Mouse (Mus musculus): ENCODE data around the gene Fignl2. TPM values are rescaled to one million over a fixed set of nuclear protein-coding genes. Genes with fewer than 3 reads are reported as not detected.
A peak's percentile ranks its signal among the peaks of the same experiment; 100 is the strongest.

Gene Fignl2
- polyA plus RNA-seq, 1 experiment from 2014 or later = 1.5 TPM

DNA sequence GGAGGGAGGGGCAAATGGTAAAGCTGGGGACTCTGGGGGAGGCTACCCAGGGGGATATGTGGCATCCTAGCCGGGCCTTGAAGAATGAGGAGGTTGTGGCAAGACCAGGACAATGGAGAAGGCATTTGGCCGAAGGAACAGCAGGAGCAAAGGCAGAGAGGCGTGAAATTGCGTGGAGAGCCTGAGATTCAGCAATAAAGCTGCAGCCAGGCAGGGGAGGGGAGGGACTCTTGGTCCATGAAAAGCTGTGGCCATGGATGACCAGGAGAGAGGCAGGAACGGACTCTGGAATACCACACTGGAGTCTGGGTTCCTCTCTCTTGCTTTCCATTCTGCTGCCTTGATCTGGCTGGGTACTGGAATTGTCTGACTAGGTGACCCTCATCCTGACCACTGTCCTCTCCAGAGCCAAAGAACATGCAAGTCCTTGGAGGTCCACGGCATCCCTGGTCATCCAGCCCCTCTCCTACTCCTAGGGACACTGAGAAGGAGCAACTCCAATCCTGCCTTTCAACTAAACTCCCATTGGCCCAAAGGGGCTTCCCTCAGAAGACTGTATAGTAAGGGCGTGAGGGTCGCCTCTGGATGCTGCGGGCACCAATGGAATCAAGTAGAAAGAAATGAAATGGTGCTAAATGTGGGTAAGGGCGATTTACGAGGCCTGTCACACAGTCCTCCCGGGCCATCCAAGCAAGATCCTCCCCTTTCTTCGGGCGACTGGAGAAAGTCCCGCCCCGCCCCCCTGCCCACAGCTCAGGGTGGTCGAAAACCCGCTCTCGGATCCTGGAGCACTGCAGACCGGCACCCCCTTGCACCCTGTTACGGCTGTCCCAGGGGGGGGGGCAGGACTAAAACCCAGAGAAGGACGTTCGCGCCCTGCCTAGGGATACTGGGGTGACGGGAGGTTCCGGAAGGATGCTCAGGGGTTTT, 2.0 kb downstream of the Fignl2 start:
- peaks cover 4% of the 10 kb centered on the region; the same call in 1 of the 2 replicates for H3K36me3 ChIP-seq (ENCODE audit: control insufficient read depth, insufficient read depth, low read length)

DNA sequence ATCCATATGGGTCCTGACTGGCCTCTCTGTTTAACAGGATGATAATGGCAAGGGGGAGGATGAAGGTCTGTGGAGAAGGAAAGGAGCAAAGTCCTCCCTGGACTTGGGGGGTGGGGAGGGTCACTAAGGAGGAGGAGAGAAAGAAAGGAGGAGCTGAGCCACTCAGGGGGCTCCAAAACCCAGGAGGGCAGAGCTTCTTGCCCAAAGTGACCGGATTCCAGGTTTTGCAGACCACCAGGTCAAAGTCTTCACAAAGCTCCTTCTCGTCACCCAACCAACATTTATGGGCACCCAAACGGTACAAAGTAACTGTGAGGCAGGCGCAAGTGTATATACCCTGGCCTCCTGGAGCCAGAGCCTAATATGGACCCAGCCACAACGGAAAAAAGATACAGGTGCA, 2.7 kb downstream of the Fignl2 start:
- no peaks in the 10 kb centered on the region for H3K27me3 ChIP-seq (ENCODE audit: control insufficient read depth, insufficient read depth, low read length)
- H3K27ac ChIP-seq (replicated peaks; ENCODE audit: low read depth, low read length) = peak overlapping the region; percentile 9; the same call in 1 of the 2 replicates
- peak overlapping the region; percentile 90 for H3K4me2 ChIP-seq (ENCODE audit: low read depth, severe bottlenecking)
- peaks cover 35% of the 10 kb centered on the region for H3K4me1 ChIP-seq (ENCODE audit: control insufficient read depth, insufficient read depth, low read length)
- DNase-seq (ENCODE audit: low spot score) (no peak), ATAC-seq (ENCODE audit: insufficient number of reproducible peaks, low FRiP score, low TSS enrichment, low read depth) (no peak)
- H3K36me3 ChIP-seq (ENCODE audit: control insufficient read depth, insufficient read depth, low read length) = peaks cover 4% of the 10 kb centered on the region; the same call in 1 of the 2 replicates
- H3K9me3 ChIP-seq (ENCODE audit: control insufficient read depth, low read length) = no peaks in the 10 kb centered on the region
- H3K9ac ChIP-seq (ENCODE audit: low read length) = no peak overlapping the region
- 18% methylated on average over 5 of the region's 5 CpGs for WGBS
- H3K4me3 ChIP-seq (ENCODE audit: low read depth, low read length) = peak overlapping the region; percentile 97

More for the DNA sequence above, 2.0 kb downstream of the Fignl2 start:
- no peaks in the 10 kb centered on the region for H3K27me3 ChIP-seq (ENCODE audit: control insufficient read depth, insufficient read depth, low read length)
- peak overlapping the region; percentile 96; the same call in 1 of the 2 replicates for H3K27ac ChIP-seq (replicated peaks; ENCODE audit: low read depth, low read length)
- peaks cover 35% of the 10 kb centered on the region for H3K4me1 ChIP-seq (ENCODE audit: control insufficient read depth, insufficient read depth, low read length)
- 4% methylated on average over 26 of the region's 26 CpGs for WGBS
- no peaks in the 10 kb centered on the region for H3K9me3 ChIP-seq (ENCODE audit: control insufficient read depth, low read length)
- ATAC-seq (ENCODE audit: insufficient number of reproducible peaks, low FRiP score, low TSS enrichment, low read depth) = no peak
- DNase-seq (ENCODE audit: low spot score) = no peak
- H3K9ac ChIP-seq (ENCODE audit: low read length) = peak overlapping the region; percentile 96
- H3K4me3 ChIP-seq (ENCODE audit: low read depth, low read length) = peak overlapping the region; percentile 97
- H3K4me2 ChIP-seq (ENCODE audit: low read depth, severe bottlenecking) = peak overlapping the region; percentile 90

DNA sequence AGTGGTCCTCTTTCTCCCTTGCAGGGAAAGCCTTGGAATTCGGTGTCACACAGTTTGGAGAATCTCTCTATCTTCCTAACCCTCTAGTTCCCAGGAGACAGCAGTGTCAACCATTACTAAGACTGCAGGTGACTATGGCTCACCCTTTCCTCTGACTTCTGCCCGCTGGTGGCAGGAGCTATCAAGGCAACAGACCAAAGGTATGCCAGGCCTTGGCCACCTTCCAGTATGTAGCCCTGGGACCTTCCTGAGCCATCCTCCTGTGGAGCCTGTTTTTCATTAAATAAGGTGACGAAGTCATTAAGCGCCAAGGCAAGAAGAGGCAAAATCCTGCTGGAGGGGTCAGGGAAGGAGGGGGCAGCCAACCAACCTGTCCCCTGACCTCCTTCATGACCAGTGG, 3.2 kb downstream of the Fignl2 start:
- H3K4me3 ChIP-seq (ENCODE audit: low read depth, low read length) = no peak overlapping the region

DNA sequence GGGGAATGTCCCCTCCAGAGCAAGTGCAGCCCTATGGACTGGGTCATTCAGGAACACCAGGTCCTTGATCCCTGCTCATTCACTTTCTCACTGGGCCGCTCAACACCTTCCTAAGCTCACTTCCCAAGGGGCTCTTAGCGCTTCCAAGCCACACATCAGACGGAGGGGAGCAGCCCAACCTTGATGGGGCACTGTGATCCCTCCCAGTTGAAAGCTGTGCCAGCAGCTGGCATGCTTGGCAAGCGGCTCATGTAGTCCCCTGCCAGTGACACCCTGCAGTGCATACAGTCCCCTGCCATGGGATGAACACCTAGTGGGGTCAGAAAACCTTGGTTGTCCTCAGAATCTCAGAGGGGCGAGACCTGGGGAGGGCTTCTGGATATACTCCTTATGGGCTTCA, 4.3 kb downstream of the Fignl2 start:
- Histone ChIP-seq H3K27ac (replicated peaks; ENCODE audit: low read depth, low read length) (no peak overlapping the region), H3K4me1 (ENCODE audit: control insufficient read depth, insufficient read depth, low read length) (peaks cover 46% of the 10 kb centered on the region), H3K9ac (ENCODE audit: low read length) (no peak overlapping the region), H3K9me3 (ENCODE audit: control insufficient read depth, low read length) (no peaks in the 10 kb centered on the region), H3K4me2 (ENCODE audit: low read depth, severe bottlenecking) (no peak overlapping the region), H3K27me3 (ENCODE audit: control insufficient read depth, insufficient read depth, low read length) (no peaks in the 10 kb centered on the region), H3K36me3 (ENCODE audit: control insufficient read depth, insufficient read depth, low read length) (peaks cover 4% of the 10 kb centered on the region; the same call in 1 of the 2 replicates), H3K4me3 (ENCODE audit: low read depth, low read length) (no peak overlapping the region)
- 90% methylated on average over 5 of the region's 5 CpGs for WGBS
- ATAC-seq (ENCODE audit: insufficient number of reproducible peaks, low FRiP score, low TSS enrichment, low read depth) = no peak
- no peak for DNase-seq (ENCODE audit: low spot score)

More for the DNA sequence above, 3.2 kb downstream of the Fignl2 start:
- Histone ChIP-seq H3K9me3 (ENCODE audit: control insufficient read depth, low read length) (no peaks in the 10 kb centered on the region), H3K4me2 (ENCODE audit: low read depth, severe bottlenecking) (peak overlapping the region; percentile 90), H3K27me3 (ENCODE audit: control insufficient read depth, insufficient read depth, low read length) (no peaks in the 10 kb centered on the region), H3K9ac (ENCODE audit: low read length) (no peak overlapping the region; the same call in 1 of the 2 replicates), H3K27ac (replicated peaks; ENCODE audit: low read depth, low read length) (peak overlapping the region; percentile 26; the same call in 1 of the 2 replicates), H3K36me3 (ENCODE audit: control insufficient read depth, insufficient read depth, low read length) (peaks cover 4% of the 10 kb centered on the region; the same call in 1 of the 2 replicates), H3K4me1 (ENCODE audit: control insufficient read depth, insufficient read depth, low read length) (peaks cover 38% of the 10 kb centered on the region)
- no peak for ATAC-seq (ENCODE audit: insufficient number of reproducible peaks, low FRiP score, low TSS enrichment, low read depth)
- no peak for DNase-seq (ENCODE audit: low spot score)
- 44% methylated on average over 4 of the region's 4 CpGs for whole genome bisulfite sequencing

DNA sequence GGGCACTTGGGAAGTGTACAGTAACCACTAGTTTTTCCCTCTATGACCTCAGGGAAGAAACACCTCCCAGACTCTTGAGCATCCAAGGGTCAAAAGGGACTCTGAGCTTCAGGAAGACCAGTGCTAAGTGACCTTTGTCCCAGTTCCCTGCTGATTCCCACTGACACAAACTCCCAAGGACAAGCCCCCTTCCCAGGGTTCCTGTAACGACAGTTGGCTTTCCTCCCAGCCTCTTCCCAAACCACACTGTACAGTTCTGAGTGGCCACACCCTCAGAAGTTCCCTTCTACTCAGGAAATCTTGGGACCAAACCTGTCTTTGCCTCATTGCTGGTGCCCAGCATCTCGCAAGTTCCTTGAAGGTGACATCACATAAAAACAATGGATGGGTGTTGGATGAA, 5.6 kb downstream of the Fignl2 start:
- Histone ChIP-seq H3K4me3 (ENCODE audit: low read depth, low read length) (no peak overlapping the region), H3K27me3 (ENCODE audit: control insufficient read depth, insufficient read depth, low read length) (no peaks in the 10 kb centered on the region), H3K27ac (replicated peaks; ENCODE audit: low read depth, low read length) (no peak overlapping the region), H3K4me2 (ENCODE audit: low read depth, severe bottlenecking) (no peak overlapping the region), H3K9ac (ENCODE audit: low read length) (no peak overlapping the region), H3K4me1 (ENCODE audit: control insufficient read depth, insufficient read depth, low read length) (peaks cover 52% of the 10 kb centered on the region), H3K9me3 (ENCODE audit: control insufficient read depth, low read length) (no peaks in the 10 kb centered on the region), H3K36me3 (ENCODE audit: control insufficient read depth, insufficient read depth, low read length) (peaks cover 4% of the 10 kb centered on the region; the same call in 1 of the 2 replicates)
- 64% methylated on average over 2 of the region's 2 CpGs for WGBS
- ATAC-seq (ENCODE audit: insufficient number of reproducible peaks, low FRiP score, low TSS enrichment, low read depth) = no peak
- no peak for DNase-seq (ENCODE audit: low spot score)

DNA sequence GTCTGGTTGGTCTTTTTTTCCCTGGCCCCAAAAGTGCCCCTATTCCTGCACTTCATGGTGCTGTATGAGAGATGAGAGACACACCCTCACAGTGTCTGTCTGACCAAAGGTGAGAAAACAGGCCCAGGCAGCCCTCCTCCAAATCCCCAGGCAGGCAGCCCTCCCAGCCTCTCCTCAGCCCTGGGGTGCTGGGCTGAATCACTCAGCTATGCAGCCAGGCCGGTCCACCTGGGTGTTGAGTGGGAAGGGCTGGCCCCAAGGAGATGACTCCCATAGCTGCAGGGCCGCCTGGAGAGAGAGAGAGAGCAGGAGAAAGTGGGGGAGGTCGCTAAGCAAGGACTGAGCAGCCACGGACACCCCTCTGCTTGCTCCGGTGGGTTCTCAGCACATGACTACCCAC, 7.6 kb downstream of the Fignl2 start:
- peak; percentile 30 for DNase-seq (ENCODE audit: low spot score)
- no peak overlapping the region for H3K9ac ChIP-seq (ENCODE audit: low read length)

DNA sequence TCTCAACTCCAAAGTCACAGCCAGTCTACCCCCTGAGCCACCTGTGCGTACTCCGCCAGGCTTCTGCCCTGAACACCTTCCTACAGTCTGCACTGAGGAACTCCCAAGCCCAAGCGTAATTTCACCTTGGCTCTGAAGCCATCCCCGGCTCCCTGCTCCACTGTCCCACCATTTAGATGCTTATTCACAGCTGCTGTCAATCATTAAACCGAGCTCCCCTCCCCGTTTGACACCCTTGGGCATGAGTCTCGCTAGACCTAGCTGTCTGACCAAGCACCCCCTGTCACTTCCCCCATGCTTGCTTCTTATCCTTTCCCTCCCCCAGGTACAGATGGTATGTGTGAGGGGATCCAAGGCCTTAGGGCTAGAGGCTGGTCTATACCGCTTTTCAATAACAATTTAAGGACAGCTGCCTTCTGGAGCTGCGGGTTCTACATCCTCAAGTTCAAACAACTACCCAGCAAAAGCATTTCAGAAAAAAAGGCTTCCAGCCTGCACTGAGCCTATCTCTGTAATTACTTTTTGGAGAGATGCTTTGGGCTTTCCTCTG, 8.7 kb downstream of the Fignl2 start:
- no peak overlapping the region for H3K4me3 ChIP-seq (ENCODE audit: low read depth, low read length)
- H3K4me1 ChIP-seq (ENCODE audit: control insufficient read depth, insufficient read depth, low read length) = peaks cover 59% of the 10 kb centered on the region
- H3K9ac ChIP-seq (ENCODE audit: low read length) = no peak overlapping the region
- no peak overlapping the region for H3K27ac ChIP-seq (replicated peaks; ENCODE audit: low read depth, low read length)
- no peak overlapping the region for H3K4me2 ChIP-seq (ENCODE audit: low read depth, severe bottlenecking)
- 53% methylated on average over 9 of the region's 9 CpGs for WGBS
- no peaks in the 10 kb centered on the region for H3K27me3 ChIP-seq (ENCODE audit: control insufficient read depth, insufficient read depth, low read length)
- ATAC-seq (ENCODE audit: insufficient number of reproducible peaks, low FRiP score, low TSS enrichment, low read depth) (no peak), DNase-seq (ENCODE audit: low spot score) (no peak)
- H3K36me3 ChIP-seq (ENCODE audit: control insufficient read depth, insufficient read depth, low read length) = peaks cover 4% of the 10 kb centered on the region; the same call in 1 of the 2 replicates
- H3K9me3 ChIP-seq (ENCODE audit: control insufficient read depth, low read length) = no peaks in the 10 kb centered on the region

More for the DNA sequence above, 7.6 kb downstream of the Fignl2 start:
- peaks cover 59% of the 10 kb centered on the region for H3K4me1 ChIP-seq (ENCODE audit: control insufficient read depth, insufficient read depth, low read length)
- H3K27me3 ChIP-seq (ENCODE audit: control insufficient read depth, insufficient read depth, low read length) = no peaks in the 10 kb centered on the region
- 27% methylated on average over 5 of the region's 5 CpGs for WGBS
- no peak for ATAC-seq (ENCODE audit: insufficient number of reproducible peaks, low FRiP score, low TSS enrichment, low read depth)
- H3K4me2 ChIP-seq (ENCODE audit: low read depth, severe bottlenecking) = no peak overlapping the region; the same call in 1 of the 2 replicates
- no peaks in the 10 kb centered on the region for H3K9me3 ChIP-seq (ENCODE audit: control insufficient read depth, low read length)
- H3K4me3 ChIP-seq (ENCODE audit: low read depth, low read length) = no peak overlapping the region
- H3K27ac ChIP-seq (replicated peaks; ENCODE audit: low read depth, low read length) = no peak overlapping the region
- H3K36me3 ChIP-seq (ENCODE audit: control insufficient read depth, insufficient read depth, low read length) = peaks cover 4% of the 10 kb centered on the region; the same call in 1 of the 2 replicates

DNA sequence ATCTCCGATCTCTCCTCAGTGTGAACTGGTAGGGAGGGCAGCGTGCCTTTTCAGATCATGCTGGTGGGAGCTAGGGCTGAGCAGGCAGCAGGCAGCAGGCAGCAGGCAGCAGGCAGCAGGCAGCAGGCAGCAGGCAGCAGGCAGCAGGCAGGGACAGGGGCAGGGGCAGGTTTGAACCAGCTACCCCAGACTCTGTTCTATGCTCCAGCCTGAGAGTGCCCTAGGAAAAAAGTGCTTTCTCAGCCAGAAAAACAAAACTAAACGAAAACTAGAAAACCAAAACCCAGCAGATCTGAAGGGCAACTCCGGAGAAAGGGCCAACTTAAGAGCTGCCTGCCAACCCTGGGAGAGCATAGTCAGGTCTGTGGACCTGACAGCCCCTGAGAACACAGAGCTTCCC, 9.7 kb downstream of the Fignl2 start:
- no peaks in the 10 kb centered on the region for H3K36me3 ChIP-seq (ENCODE audit: control insufficient read depth, insufficient read depth, low read length)
- peaks cover 59% of the 10 kb centered on the region for H3K4me1 ChIP-seq (ENCODE audit: control insufficient read depth, insufficient read depth, low read length)
- 79% methylated on average over 4 of the region's 4 CpGs for WGBS
- no peak overlapping the region for H3K4me3 ChIP-seq (ENCODE audit: low read depth, low read length)
- ATAC-seq (ENCODE audit: insufficient number of reproducible peaks, low FRiP score, low TSS enrichment, low read depth) = no peak
- no peak overlapping the region for H3K4me2 ChIP-seq (ENCODE audit: low read depth, severe bottlenecking)
- H3K27me3 ChIP-seq (ENCODE audit: control insufficient read depth, insufficient read depth, low read length) = no peaks in the 10 kb centered on the region
- DNase-seq (ENCODE audit: low spot score) = no peak
- H3K27ac ChIP-seq (replicated peaks; ENCODE audit: low read depth, low read length) = no peak overlapping the region
- H3K9me3 ChIP-seq (ENCODE audit: control insufficient read depth, low read length) = no peaks in the 10 kb centered on the region
- no peak overlapping the region for H3K9ac ChIP-seq (ENCODE audit: low read length)
